Mouse (Mus musculus): Measurements from ENCODE around the gene Rgs12.

GRCm38 (mm10) chr5:34976540-34977292 is 27.5 kb downstream of the Rgs12 start:
- TF ChIP-seq CTCF (IDR thresholded peaks at IDR 0.05; ENCODE audit: low read depth), result no peak
- peak; percentile 30; the same call in 1 of the 2 replicates for TF ChIP-seq EP300 (IDR thresholded peaks at IDR 0.05; ENCODE audit: low read depth)

Measured in liver, embryonic 14.5 days (tissue).